Mouse (Mus musculus): ENCODE data around the gene Tenm2.

GRCm38 (mm10) chr11:36424959-36425358 lies 810.8 kb downstream of the Tenm2 start:
- TF ChIP-seq CTCF (conservative IDR thresholded peaks at IDR 0.05; ENCODE audit: insufficient read depth, insufficient read length, low read depth, low read length) (no peak), POLR2A (IDR thresholded peaks at IDR 0.05; ENCODE audit: low read depth, low read length) (no peak)

Data from kidney, adult 2 months (tissue).